Mouse (Mus musculus) stomach, postnatal 0 days (tissue): ENCODE results near the gene Mical3.

Experiments used
- CTCF ChIP-seq: IDR thresholded peaks from 2 replicates; pipeline ENCODE4 v1.5.1; 2016; ENCODE audit warnings: antibody characterized with exemption, low read depth, mild to moderate bottlenecking, moderate library complexity
- EP300 ChIP-seq: optimal IDR thresholded peaks from 2 replicates; pipeline ENCODE3; 2016; ENCODE audit warnings: antibody characterized with exemption

DNA sequence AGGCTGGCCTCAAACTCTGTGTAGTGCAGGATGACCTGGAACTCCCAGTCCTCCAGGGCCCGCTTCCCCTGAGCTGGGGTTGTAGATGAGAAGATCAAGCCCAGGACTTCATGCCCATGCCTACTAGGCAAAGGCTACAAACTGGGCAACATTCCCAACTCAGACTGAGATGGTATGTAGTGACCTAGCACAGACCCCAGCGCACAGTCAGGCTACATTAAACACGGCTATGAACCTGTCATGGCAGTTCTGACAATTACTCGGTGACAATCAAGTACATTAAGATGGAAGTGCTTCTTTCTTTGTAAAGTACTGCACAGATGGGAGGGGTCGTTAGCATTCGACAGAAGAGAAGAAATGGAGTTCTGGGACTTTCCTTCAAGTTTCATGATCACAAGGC is 44.0 kb upstream of the Mical3 start:
- no peak for TF ChIP-seq CTCF
- no peak for TF ChIP-seq EP300
